Mouse (Mus musculus) heart, postnatal 36 days (tissue): ENCODE results near the gene Apba1. TPM values are rescaled to one million over a fixed set of nuclear protein-coding genes. Genes with fewer than 3 reads are reported as not detected.

ENCODE experiments used
- DNase-seq, 2 experiments: peaks; one replicate each; pipeline ENCODE4 v3.0.0; 2021 to 2022
- intact Hi-C: fragments of 180-260 bp; cut with DNase I; formaldehyde crosslinking; loops from one replicate; pipeline ENCODE4 v1.15.1; 2025
- total RNA-seq, 2 experiments: library from RNA; stranded (reverse); gene quantifications; 2 replicates each; pipeline ENCODE4 v1.2.3; 2021

Apba1 gene
- total RNA-seq, 2 experiments from 2014 or later, result 3.1 to 3.7 TPM

- intact Hi-C loops, result no loop called here
- no peak for DNase-seq
Observed at GRCm38 (mm10) chr19:23866045-23866444, 107.4 kb downstream of the Apba1 start.

DNA sequence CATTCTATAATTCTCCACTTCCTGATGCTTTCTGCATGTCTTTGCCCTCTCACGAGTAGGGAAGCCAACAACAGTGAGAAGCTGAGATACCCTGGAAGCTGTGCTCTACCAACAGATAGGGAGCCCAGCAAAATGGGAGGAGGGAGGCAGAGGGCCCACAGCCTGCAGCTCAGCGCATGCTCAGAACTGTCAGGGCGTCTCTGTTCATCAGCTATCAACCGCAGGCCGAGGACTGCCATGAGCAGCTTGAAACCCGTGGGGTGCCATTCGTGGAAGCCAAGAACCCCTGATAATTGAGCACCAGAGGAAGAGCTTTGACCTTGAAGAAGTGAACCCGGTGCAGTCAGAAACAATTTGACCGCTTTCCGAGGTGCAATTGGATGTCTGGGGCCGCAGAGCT lies 108.4 kb downstream of the Apba1 start:
- no peak for DNase-seq
- intact Hi-C loops, result no loop called here

DNA sequence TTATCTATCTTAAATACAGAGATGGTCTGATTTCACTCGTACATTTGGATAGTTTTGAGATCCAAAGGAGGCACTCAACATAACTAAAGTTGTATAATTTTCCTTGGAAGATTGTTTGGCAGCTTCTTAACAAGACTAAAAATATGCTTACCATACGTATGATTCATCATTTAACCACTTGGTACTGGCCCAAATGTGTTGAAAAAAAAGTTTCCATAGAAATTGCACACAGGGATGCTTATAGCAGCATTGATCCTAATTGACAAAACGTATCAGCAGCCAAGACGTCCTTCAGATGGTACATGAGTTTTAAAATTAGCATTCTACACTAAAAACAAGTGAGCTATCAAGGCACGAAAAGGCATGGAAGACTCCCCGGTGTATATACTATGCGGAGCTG lies 108.9 kb downstream of the Apba1 start:
- DNase-seq, result no peak
- intact Hi-C loops, result no loop called here

- no peak for DNase-seq
- intact Hi-C loops, result no loop called here
Observed at GRCm38 (mm10) chr19:23874502-23874901, 115.8 kb downstream of the Apba1 start.

DNA sequence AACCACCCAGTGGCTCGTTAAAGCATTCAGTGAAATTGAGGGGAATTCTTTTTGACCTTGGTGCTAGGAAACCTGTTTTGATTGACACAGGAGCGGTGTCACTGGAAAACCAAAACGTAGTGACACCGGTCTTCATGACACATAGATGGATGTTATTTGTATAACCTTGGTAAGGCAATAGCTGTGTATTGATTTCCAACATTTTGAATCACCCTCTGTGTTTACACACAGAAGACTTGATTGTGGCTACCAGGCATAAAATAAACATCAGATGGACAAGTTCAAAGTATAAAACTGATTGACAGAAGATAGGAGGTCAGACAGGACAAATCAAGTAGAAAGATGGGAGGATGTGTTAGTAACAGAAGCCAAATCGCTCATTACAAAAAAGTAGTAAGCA lies 117.1 kb downstream of the Apba1 start:
- DNase-seq, result no peak
- intact Hi-C loops, result no loop called here

DNA sequence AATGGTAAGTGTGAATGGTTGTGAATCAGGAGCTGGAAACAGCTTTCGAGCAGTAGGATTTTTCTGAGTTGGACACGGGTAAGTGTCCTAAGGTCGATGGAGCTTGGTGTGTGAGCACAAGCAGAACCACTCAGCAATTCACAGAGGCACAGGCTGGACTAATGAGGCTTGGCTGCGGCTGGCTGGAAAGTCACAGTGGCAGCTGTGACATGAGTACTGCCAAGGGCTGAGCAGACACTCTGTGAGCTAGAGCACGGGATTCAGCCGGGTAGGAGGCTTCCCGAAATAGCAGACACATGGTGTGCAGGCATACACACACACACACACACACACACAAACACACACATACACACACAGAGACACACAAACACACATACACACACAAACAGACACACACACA lies 121.2 kb downstream of the Apba1 start:
- DNase-seq, result peak; percentile 47 to 53
- intact Hi-C loops, result no loop called here

- DNase-seq, result no peak
- intact Hi-C loops, result no loop called here
Observed at GRCm38 (mm10) chr19:23886169-23886568, 127.5 kb downstream of the Apba1 start.

- intact Hi-C loops, result no loop called here
- no peak for DNase-seq
Observed at GRCm38 (mm10) chr19:23891421-23891820, 132.7 kb downstream of the Apba1 start.

- no peak for DNase-seq
- intact Hi-C loops, result no loop called here
Observed at GRCm38 (mm10) chr19:23892633-23893032, 133.9 kb downstream of the Apba1 start.

GRCm38 (mm10) chr19:23893093-23893889 lies 134.6 kb downstream of the Apba1 start:
- intact Hi-C loops, result no loop called here
- DNase-seq, result peak; percentile 32 to 36

- DNase-seq, result no peak
- intact Hi-C loops, result no loop called here
Observed at GRCm38 (mm10) chr19:23893946-23894345, 135.3 kb downstream of the Apba1 start.

- intact Hi-C loops, result no loop called here
- DNase-seq, result no peak
Observed at GRCm38 (mm10) chr19:23894822-23895221, 136.1 kb downstream of the Apba1 start.

DNA sequence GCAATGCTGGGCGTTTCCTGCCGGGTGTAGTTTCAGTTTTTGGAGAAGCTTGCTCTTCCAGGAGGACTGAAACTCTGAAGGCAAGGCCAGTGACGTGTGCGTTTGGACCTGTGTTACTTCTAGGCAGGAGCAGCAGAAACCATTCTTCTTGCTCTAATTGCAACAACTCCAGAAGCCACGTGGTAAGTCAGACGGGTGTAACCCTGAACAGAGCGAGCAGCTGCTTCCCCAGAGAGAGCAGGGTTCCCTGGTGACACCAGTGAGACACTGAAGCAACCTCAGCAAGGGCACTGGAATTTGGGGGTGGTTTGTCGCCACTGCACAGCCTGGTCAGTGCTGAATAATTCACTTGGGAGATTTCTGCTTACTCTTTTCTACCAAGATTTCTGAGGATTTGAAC lies 138.2 kb downstream of the Apba1 start:
- intact Hi-C loops, result no loop called here
- peak; percentile 7 to 18 for DNase-seq

GRCm38 (mm10) chr19:23898501-23898900 lies 139.8 kb downstream of the Apba1 start:
- no peak for DNase-seq
- intact Hi-C loops, result no loop called here

GRCm38 (mm10) chr19:23901177-23901576 lies 142.5 kb downstream of the Apba1 start:
- intact Hi-C loops, result loop anchor here (1.0 kb wide), 1 partner anchor 60 kb away; no protein-coding TSS in a partner anchor
- peak; percentile 41 to 47 for DNase-seq

DNA sequence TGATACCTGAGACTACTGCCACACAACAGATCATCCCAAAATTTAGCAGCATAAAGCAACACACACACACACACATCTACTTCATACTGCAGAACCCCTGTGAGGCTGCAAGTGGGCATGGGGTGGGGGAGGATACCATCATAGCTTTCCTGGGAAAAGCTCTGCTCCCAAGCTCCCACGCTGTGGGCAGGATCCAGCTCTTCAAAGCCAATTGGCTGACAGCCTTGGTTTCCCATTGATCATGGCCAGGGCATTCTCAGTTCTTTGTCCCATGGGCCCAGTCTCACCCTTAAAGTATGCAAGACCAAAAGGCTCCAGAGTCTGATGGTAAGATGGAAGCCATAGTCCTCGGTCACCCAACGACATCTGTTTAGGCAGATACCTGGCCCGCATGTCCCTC lies 143.1 kb downstream of the Apba1 start:
- DNase-seq, result peak in 1 of 2 experiments; percentile 10
- intact Hi-C loops, result loop anchor here (1.0 kb wide), 1 partner anchor 60 kb away; no protein-coding TSS in a partner anchor

GRCm38 (mm10) chr19:23903066-23903465 lies 144.4 kb downstream of the Apba1 start:
- intact Hi-C loops, result no loop called here
- DNase-seq, result no peak

- intact Hi-C loops, result no loop called here
- no peak for DNase-seq
Observed at GRCm38 (mm10) chr19:23904922-23905321, 146.2 kb downstream of the Apba1 start.

DNA sequence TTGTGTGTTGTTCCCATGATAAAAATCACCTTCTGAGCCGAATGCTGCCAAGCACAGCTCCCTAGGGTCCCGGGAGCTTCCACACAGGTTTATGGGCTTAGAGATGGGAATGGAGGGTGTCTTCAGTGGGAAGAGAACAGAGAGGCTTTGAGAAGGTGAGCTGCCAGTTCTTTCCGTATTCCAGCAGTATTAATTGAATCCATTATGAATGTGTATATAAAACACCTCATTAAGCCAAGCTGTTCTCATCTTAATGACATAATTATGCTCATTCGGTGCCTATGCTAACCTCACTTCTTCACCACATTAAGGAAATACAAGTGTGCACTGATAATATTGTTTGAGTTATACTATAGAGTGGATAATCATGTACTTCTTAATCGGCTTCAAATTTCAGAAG lies 147.1 kb downstream of the Apba1 start:
- intact Hi-C loops, result no loop called here

GRCm38 (mm10) chr19:23910345-23910744 lies 151.7 kb downstream of the Apba1 start:
- no peak for DNase-seq
- intact Hi-C loops, result no loop called here

More for the DNA sequence above, 147.1 kb downstream of the Apba1 start:
- no peak for DNase-seq

- intact Hi-C loops, result no loop called here
- no peak for DNase-seq
Observed at GRCm38 (mm10) chr19:23919384-23920219, 160.9 kb downstream of the Apba1 start.

DNA sequence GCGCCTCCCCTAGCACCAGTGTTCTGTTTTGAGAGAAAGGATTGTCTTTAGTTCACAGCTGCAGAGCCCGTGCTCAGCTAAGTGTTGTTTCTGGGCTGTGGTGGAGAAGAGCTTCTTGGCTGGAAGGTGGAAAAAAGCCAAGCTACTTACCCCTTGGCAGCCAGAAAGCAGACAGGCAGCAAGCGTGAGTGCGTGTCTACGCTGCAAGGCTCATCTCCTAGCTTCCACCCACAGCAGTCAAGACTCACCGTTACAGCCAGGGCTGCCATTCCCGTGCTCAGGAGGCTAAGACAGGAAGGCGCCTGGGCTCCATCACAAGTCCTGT lies 161.5 kb downstream of the Apba1 start:
- intact Hi-C loops, result no loop called here
- no peak for DNase-seq
